11 mouse cellular contexts compared by ENCODE assay signal in genomic region chr2:22620978-22621827, GRCm38 (mm10). TPM values are rescaled to one million over a fixed set of nuclear protein-coding genes. Genes with fewer than 3 reads are reported as not detected.
DNase-seq lines count a peak whose midpoint lies in the region; ATAC-seq and TF ChIP-seq lines count a peak whose summit lies in the region.
"Had no signal": no experiment of that assay in that cellular context is flagged by ENCODE, and none has a peak within 500 bp of the region (broad histone marks: within the 10 kb centered on the region; RNA-seq: fewer than 3 reads in every experiment).

No protein-coding gene starts in this region.

- TF ChIP-seq POLR2A in cortical plate, adult 2 months (IDR thresholded peaks at IDR 0.05; ENCODE audit: extremely low read depth, insufficient read depth, low read length) = no peak

- H3K36me3 ChIP-seq in forebrain, embryonic 16.5 days (ENCODE audit: control insufficient read depth, insufficient read depth) = no peaks in the 10 kb centered on the region
- H3K36me3 ChIP-seq in midbrain, postnatal 0 days (ENCODE audit: insufficient read depth, low read length) = no peaks in the 10 kb centered on the region

- H3K4me1 ChIP-seq in cortical plate, adult 2 months (ENCODE audit: control insufficient read depth, insufficient read depth, low read length) = no peaks in the 10 kb centered on the region; the same call in 1 of the 2 replicates
- H3K4me1 ChIP-seq in forebrain, embryonic 16.5 days (replicated peaks; ENCODE audit: control insufficient read depth, insufficient read depth, low read length) = peaks cover 50% of the 10 kb centered on the region
- 0 out of 2 replicates have a peak, but pooled peaks cover 4% of the 10 kb centered on the region for H3K4me1 ChIP-seq in midbrain, postnatal 0 days (ENCODE audit: insufficient read depth, low read length)

- peak; percentile 10 to 22 for DNase-seq in layer of hippocampus, postnatal 10 days (ENCODE audit: low spot score in 2 of 2)
- DNase-seq in layer of hippocampus, adult 8-10 months (ENCODE audit: low spot score in 2 of 2) = no peak
- no peak for DNase-seq in midbrain, postnatal 0 days (ENCODE audit: low spot score)
- no peak for DNase-seq in cerebellum, adult 18-20 months
- no peak for DNase-seq in thymus, postnatal 14 days
- DNase-seq in frontal cortex, adult 2 months (ENCODE audit: extremely low spot score in 1 of 2, low spot score in 1 of 2) = no peak
- DNase-seq: cerebellum, adult 11 months; gastrocnemius, postnatal 25 days; thymus, adult 18-20 months had no signal

- peak overlapping the region; percentile 60; the same call in 1 of the 2 replicates for H3K27ac ChIP-seq in cortical plate, adult 2 months (ENCODE audit: insufficient read depth, low read length)
- peak overlapping the region; percentile 97 for H3K27ac ChIP-seq in forebrain, embryonic 16.5 days (ENCODE audit: low read length)
- H3K27ac ChIP-seq in midbrain, postnatal 0 days (ENCODE audit: low read depth, low read length) = peak overlapping the region; percentile 84

- 6% methylated on average over 20 of the region's 20 CpGs for WGBS in forebrain, embryonic 16.5 days
- WGBS in midbrain, postnatal 0 days = 2% methylated on average over 20 of the region's 20 CpGs

- H3K4me2 ChIP-seq in forebrain, embryonic 16.5 days (ENCODE audit: low read length) = peak overlapping the region; percentile 62
- peak overlapping the region; percentile 63 for H3K4me2 ChIP-seq in midbrain, postnatal 0 days (ENCODE audit: low read depth, low read length, poor library complexity, severe bottlenecking)

- H3K4me3 ChIP-seq in cortical plate, adult 2 months (ENCODE audit: insufficient read depth, low read length) = peak overlapping the region; percentile 40
- peak overlapping the region; percentile 50 for H3K4me3 ChIP-seq in forebrain, embryonic 16.5 days (replicated peaks; ENCODE audit: low read length)
- peak overlapping the region; percentile 51 for H3K4me3 ChIP-seq in midbrain, postnatal 0 days (ENCODE audit: low read depth, low read length)

- ATAC-seq in forebrain, embryonic 16.5 days = peak; percentile 29
- ATAC-seq in midbrain, postnatal 0 days (ENCODE audit: low FRiP score) = peak; percentile 21

- H3K9ac ChIP-seq in forebrain, embryonic 16.5 days (replicated peaks; ENCODE audit: low read depth, low read length) = peak overlapping the region; percentile 79
- peak overlapping the region; percentile 76 for H3K9ac ChIP-seq in midbrain, postnatal 0 days (replicated peaks; ENCODE audit: low read length, poor library complexity, severe bottlenecking)

- H3K27me3 ChIP-seq in forebrain, embryonic 16.5 days (replicated peaks; ENCODE audit: control insufficient read depth, insufficient read depth, low read length) = peaks cover 22% of the 10 kb centered on the region
- peaks cover 15% of the 10 kb centered on the region for H3K27me3 ChIP-seq in midbrain, postnatal 0 days (ENCODE audit: insufficient read depth, low read length)

- no peak for TF ChIP-seq CTCF in cortical plate, adult 2 months (IDR thresholded peaks at IDR 0.05; ENCODE audit: extremely low read depth, insufficient read depth, low read length)
- no peak for TF ChIP-seq CTCF in midbrain, postnatal 0 days (IDR thresholded peaks at IDR 0.05)

- no peaks in the 10 kb centered on the region for H3K9me3 ChIP-seq in forebrain, embryonic 16.5 days (ENCODE audit: control insufficient read depth, low read length)
- H3K9me3 ChIP-seq in midbrain, postnatal 0 days (ENCODE audit: low read length) = no peaks in the 10 kb centered on the region

RNA-seq across cellular contexts. Expression of gene Gad2, which starts 0.8 kb away (rescaled TPM):
- total RNA-seq in layer of hippocampus, postnatal 10 days (2021) = 10 to 100 TPM; 69.2 to 80.4 TPM
- total RNA-seq in layer of hippocampus, adult 8-10 months (2022) = 10 to 100 TPM; 71.6 to 92.9 (median 83.0) TPM
- 33.4 and 37.9 TPM in 2 replicates for polyA plus RNA-seq in cortical plate, adult 2 months (2012; rRNA removed)
- 64.7 and 74.4 TPM in 2 replicates for polyA plus RNA-seq in forebrain, embryonic 16.5 days (2015; fragmentation: Nextera tagmentation; extraction: Ambion mirVana)
- total RNA-seq in midbrain, postnatal 0 days (2014; rRNA removed) = 49.4 and 77.6 TPM in 2 replicates
- polyA plus RNA-seq in midbrain, postnatal 0 days (2015; fragmentation: Nextera tagmentation; extraction: Ambion mirVana) = 43.2 and 52.6 TPM in 2 replicates
- polyA plus RNA-seq in frontal cortex, adult 2 months (2012; rRNA removed) = 87.9 and 93.6 TPM in 2 replicates
- total RNA-seq: gastrocnemius, postnatal 25 days had no signal

Comparison
In these comparisons a context has a peak if more than half of its experiments do, and no peak if none do; other contexts are left out.
1. DNase-seq: peak in layer of hippocampus, postnatal 10 days (2 of 2); none in layer of hippocampus, adult 8-10 months (0 of 2), midbrain, postnatal 0 days (single experiment), cerebellum, adult 18-20 months (0 of 2), thymus, postnatal 14 days (single experiment) and frontal cortex, adult 2 months (0 of 2).
2. Peak in every context shown above with its lines, with median percentiles within 50 percentile points of each other: H3K27ac ChIP-seq and H3K4me3 ChIP-seq.